Mouse (Mus musculus) kidney, postnatal 0 days (tissue): ENCODE measurements at regions not wholly inside any gene's neighbourhood (a gene's known extent, or its start where the extent isn't known, plus 50 kb on each side); places are given as distances from the start of the nearest gene placed in this dataset.

Experiments used
- ATAC-seq: fragments of 200-750 bp; cut with Nextera tagmentation; replicated peaks from 2 replicates; pipeline ENCODE4 v1.8.0; 2017; ENCODE audit warnings: low read depth, moderate number of reproducible peaks, moderate TSS enrichment, moderate library complexity; ENCODE audit not compliant: low FRiP score
- DNase-seq: peaks from one replicate; pipeline ENCODE4 v3.0.0-alpha.2; 2016; ENCODE audit warnings: low spot score
- H3K27ac ChIP-seq: fragments of 300-500 bp; sonication (generic); 2 replicates; pipeline ENCODE4 v1.5.1; 2014; ENCODE audit warnings: mild to moderate bottlenecking
- H3K27me3 ChIP-seq: fragments of 300-500 bp; sonication (generic); 2 replicates; pipeline ENCODE4 v1.6.1; 2014; ENCODE audit warnings: low read length, mixed read lengths; ENCODE audit not compliant: insufficient read depth
- H3K36me3 ChIP-seq: fragments of 300-500 bp; sonication (generic); 2 replicates; pipeline ENCODE4 v1.6.1; 2014; ENCODE audit warnings: low read length, mixed read lengths; ENCODE audit not compliant: insufficient read depth
- H3K4me1 ChIP-seq: fragments of 300-500 bp; sonication (generic); replicated peaks from 2 replicates; pipeline ENCODE4 v1.6.1; 2014; ENCODE audit warnings: antibody characterized with exemption, low read length, mixed read lengths; ENCODE audit not compliant: insufficient read depth
- H3K4me2 ChIP-seq: fragments of 300-500 bp; sonication (generic); 2 replicates; pipeline ENCODE4 v1.6.1; 2014; ENCODE audit warnings: mild to moderate bottlenecking, low read length, moderate library complexity, mixed read lengths
- H3K4me3 ChIP-seq: fragments of 300-500 bp; sonication (generic); replicated peaks from 2 replicates; pipeline ENCODE4 v1.5.1; 2014; ENCODE audit warnings: low read depth, low read length
- H3K9ac ChIP-seq: fragments of 300-500 bp; sonication (generic); 2 replicates; pipeline ENCODE4 v1.6.1; 2014; ENCODE audit warnings: low read depth, low read length
- H3K9me3 ChIP-seq: fragments of 300-500 bp; sonication (generic); replicated peaks from 2 replicates; pipeline ENCODE4 v1.6.1; 2016; ENCODE audit warnings: low read length, inconsistent platforms, mixed read lengths
- CTCF ChIP-seq: IDR thresholded peaks from 2 replicates; pipeline ENCODE4 v1.5.1; 2016; ENCODE audit warnings: antibody characterized with exemption, low read depth, mild to moderate bottlenecking, moderate library complexity
- WGBS: fragments of 180-500 bp; shearing (Covaris S2); extraction: QIAGEN DNeasy Blood & Tissue Kit; methylation state at CpG from one replicate; pipeline ENCODE4 v1.1.7; 2014; 5-methylcytosine and 5-hydroxymethylcytosine counted together

DNA sequence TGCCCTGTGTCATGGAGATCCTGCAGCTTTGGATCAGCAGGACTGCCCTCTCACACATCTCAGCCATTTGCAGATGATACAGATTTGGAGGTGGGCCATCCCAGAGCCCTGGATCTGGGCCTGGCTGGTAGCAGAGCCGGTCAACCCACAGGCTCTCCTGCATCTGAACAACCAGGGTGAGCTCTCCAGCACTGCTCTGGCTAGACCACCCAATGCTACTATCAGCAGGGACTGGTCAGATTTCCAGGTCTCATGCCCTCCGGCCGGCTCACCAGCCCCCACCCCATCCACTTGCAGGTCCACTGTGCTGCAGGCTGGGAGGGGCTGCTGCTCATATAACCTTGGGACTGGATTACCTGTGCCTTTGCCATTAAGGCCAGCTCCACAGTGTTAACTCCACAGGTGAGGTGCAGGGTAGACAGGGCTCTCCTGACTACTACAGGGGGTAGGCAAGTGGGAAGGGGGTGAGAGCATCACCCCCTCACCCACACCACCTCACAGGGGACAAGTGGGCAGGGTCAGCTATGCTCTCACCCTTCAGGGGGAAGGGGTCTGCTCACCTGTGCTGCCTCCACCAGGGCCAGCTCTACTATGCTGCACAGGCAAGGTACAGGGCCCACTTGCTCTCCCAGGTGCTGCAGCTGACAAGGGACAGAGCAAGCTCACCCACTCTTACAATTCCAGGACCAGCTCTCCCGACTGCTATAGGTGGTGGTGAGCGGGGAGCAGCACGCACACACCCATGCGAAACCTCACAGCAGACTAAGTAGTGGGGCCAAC lies 81.6 kb downstream of the Gpr65 start:
- Histone ChIP-seq H3K9ac (no peak overlapping the region), H3K36me3 (no peaks in the 10 kb centered on the region), H3K4me1 (no peaks in the 10 kb centered on the region), H3K9me3 (no peaks in the 10 kb centered on the region), H3K27ac (no peak overlapping the region), H3K4me2 (no peak overlapping the region), H3K27me3 (no peaks in the 10 kb centered on the region), H3K4me3 (no peak overlapping the region)
- DNase-seq = no peak
- 91% methylated on average over 7 of the region's 7 CpGs for WGBS
- TF ChIP-seq CTCF = no peak
- peak; percentile 21; the same call in 1 of the 2 replicates for ATAC-seq

DNA sequence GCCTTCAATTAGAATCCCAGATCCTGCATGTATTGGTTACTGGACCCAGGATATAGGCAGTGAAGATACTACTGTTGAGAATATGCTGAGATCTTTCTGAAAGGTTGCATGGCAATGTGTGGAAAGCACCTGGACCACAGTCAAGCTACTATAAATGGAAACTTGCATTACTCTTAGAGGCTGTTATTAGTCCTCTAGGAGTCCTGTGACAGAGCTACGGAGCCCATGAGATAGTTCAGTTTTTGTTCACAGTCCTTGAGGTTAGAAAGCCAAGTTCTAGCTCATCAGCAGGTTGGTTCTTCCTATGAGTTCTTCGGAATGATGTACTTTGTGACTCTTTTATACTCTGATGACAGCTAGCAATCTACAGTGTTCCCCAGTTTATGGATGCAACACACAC lies 84.0 kb downstream of the Gpr65 start:
- Histone ChIP-seq H3K9me3 (no peaks in the 10 kb centered on the region), H3K36me3 (no peaks in the 10 kb centered on the region), H3K4me2 (no peak overlapping the region), H3K4me1 (no peaks in the 10 kb centered on the region), H3K27ac (no peak overlapping the region), H3K27me3 (no peaks in the 10 kb centered on the region), H3K9ac (no peak overlapping the region), H3K4me3 (no peak overlapping the region)
- no peak for DNase-seq
- 95% methylated on average over 2 of the region's 2 CpGs for WGBS
- ATAC-seq = no peak
- no peak for TF ChIP-seq CTCF

DNA sequence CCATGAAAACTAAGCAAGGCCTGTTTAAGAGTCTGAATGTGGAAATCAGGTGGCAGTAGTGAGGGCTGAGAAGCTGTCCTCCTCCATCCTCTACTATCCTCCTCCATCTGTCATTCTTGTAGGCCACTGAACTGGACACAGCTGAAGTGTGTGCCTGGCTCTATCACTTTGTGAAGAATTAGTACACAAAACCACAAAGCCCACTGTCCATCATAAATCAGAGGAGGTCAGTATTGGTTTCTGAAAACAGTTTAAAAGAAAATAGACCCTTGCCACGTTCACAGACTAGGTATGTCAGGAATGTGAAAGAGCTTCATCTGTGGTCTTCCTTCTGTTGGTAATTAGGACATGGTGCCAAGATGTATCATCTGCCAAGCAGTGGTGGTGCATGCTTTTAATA lies 86.1 kb downstream of the Gpr65 start:
- Histone ChIP-seq H3K9me3 (no peaks in the 10 kb centered on the region), H3K4me3 (no peak overlapping the region), H3K27me3 (no peaks in the 10 kb centered on the region), H3K36me3 (no peaks in the 10 kb centered on the region), H3K9ac (no peak overlapping the region), H3K4me1 (no peaks in the 10 kb centered on the region), H3K27ac (no peak overlapping the region), H3K4me2 (no peak overlapping the region)
- no peak for TF ChIP-seq CTCF
- WGBS = 73% methylated on average over 1 of the region's 1 CpGs
- ATAC-seq (no peak), DNase-seq (no peak)

DNA sequence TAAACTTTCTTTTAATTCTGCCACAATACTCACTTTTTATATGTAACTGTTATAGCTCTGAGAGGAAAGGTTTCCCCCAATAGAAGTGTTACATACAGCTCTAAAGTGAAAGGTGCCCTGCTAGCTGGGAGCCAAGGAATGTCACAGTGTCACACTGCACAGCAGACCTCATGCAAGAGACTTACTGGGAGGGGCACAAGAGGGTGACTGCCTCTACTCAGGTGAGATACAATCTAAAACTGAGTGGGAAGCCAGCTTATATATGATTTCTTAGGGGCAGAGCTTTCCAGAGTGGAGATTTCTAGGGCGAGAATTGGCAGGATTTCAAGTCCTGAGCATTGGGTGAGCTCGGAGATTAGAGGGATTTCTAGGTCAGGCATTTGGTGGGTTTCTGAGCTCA lies 99.1 kb downstream of the Gpr65 start:
- WGBS = 55% methylated on average over 2 of the region's 2 CpGs
- ATAC-seq (no peak), DNase-seq (no peak)

DNA sequence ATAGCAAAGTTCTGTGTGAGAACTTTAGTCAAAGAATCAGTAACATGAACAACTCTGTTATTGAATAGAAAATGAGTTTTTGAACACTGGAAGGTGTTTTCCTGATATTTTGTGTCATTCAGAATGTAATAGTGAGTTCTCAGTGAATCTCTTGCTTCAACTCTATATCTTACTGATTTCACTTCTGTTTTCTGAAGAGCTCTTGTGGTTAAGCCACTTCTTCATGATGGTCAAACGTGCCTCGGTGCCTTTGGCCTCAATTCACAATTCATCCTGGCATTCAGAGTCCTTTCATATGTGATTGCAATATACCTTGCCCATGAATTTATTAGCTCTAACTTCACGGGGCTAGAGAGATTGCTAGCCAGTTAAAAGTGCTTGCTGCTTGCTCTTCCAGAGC lies 102.3 kb downstream of the Gpr65 start:
- no peak overlapping the region for H3K4me2 ChIP-seq
- no peak overlapping the region for H3K9ac ChIP-seq
- H3K36me3 ChIP-seq = no peaks in the 10 kb centered on the region
- no peak overlapping the region for H3K4me3 ChIP-seq
- no peaks in the 10 kb centered on the region for H3K27me3 ChIP-seq
- DNase-seq = no peak
- no peaks in the 10 kb centered on the region for H3K9me3 ChIP-seq
- 68% methylated on average over 3 of the region's 3 CpGs for WGBS
- no peak overlapping the region for H3K27ac ChIP-seq
- no peak for TF ChIP-seq CTCF
- ATAC-seq = no peak
- no peaks in the 10 kb centered on the region for H3K4me1 ChIP-seq

More for the DNA sequence above, 99.1 kb downstream of the Gpr65 start:
- Histone ChIP-seq H3K27ac (no peak overlapping the region), H3K4me1 (no peaks in the 10 kb centered on the region), H3K4me3 (no peak overlapping the region), H3K4me2 (no peak overlapping the region), H3K27me3 (no peaks in the 10 kb centered on the region), H3K9me3 (no peaks in the 10 kb centered on the region), H3K9ac (no peak overlapping the region), H3K36me3 (no peaks in the 10 kb centered on the region)
- TF ChIP-seq CTCF = no peak

DNA sequence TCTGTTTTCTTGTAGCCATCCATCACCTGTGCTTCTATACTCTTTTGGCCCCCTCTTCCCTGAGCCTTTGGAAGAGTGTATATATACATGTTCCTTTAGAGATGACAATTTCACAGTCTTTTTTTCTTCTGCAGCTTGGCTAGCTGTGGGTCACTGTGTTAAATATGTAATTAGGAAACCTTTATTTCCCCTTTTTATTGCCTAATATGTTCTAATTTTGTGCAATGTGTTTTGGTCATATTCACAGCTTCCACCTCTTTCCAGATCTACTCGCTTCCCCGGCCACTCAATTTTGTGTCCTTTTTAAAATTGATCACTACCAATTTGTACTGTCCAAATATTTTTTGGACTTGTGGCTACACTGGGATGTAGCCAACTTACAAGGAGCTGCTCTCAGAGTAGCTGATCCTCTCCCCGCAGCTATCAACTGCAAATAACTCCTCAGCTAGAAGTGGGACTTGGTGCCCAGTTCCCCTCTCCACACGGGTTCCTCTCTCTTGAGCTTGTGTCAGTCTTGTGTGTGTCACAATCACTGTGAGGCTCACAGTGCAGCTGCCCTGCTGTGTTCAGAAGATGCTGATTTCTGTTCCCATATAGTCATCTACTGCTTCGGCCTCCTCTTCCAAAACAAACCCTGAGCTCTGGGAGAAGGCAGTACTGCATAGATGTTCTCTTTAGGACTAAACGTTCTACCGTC lies 106.9 kb downstream of the Gpr65 start:
- WGBS = 93% methylated on average over 7 of the region's 7 CpGs
- H3K4me2 ChIP-seq = no peak overlapping the region
- ATAC-seq = no peak
- no peaks in the 10 kb centered on the region for H3K36me3 ChIP-seq
- H3K27me3 ChIP-seq = no peaks in the 10 kb centered on the region
- no peak for TF ChIP-seq CTCF
- no peak overlapping the region for H3K4me3 ChIP-seq
- H3K4me1 ChIP-seq = no peaks in the 10 kb centered on the region
- H3K27ac ChIP-seq = no peak overlapping the region
- H3K9me3 ChIP-seq = no peaks in the 10 kb centered on the region
- no peak overlapping the region for H3K9ac ChIP-seq
- DNase-seq = no peak
